Mouse (Mus musculus): ENCODE results near the gene Cage1. TPM values are rescaled to one million over a fixed set of nuclear protein-coding genes. Genes with fewer than 3 reads are reported as not detected.
A peak's percentile ranks its signal among the peaks of the same experiment; 100 is the strongest.

The Cage1 gene
- total and polyA plus RNA-seq, 2 experiments from 2014 or later, result 0.99 to 1.2 TPM

- Histone ChIP-seq H3K27ac (ENCODE audit: low read depth) (no peak overlapping the region), H3K4me2 (ENCODE audit: low read depth, low read length) (no peak overlapping the region), H3K4me3 (ENCODE audit: low read depth, low read length) (no peak overlapping the region), H3K27me3 (ENCODE audit: control insufficient read depth, insufficient read depth, low read length) (no peaks in the 10 kb centered on the region), H3K9me3 (replicated peaks; ENCODE audit: control insufficient read depth, low read length) (no peaks in the 10 kb centered on the region), H3K36me3 (replicated peaks; ENCODE audit: control insufficient read depth, insufficient read depth, low read length) (no peaks in the 10 kb centered on the region), H3K9ac (replicated peaks; ENCODE audit: low read depth, low read length) (no peak overlapping the region), H3K4me1 (ENCODE audit: control insufficient read depth, insufficient read depth) (no peaks in the 10 kb centered on the region)
- TF ChIP-seq CTCF (IDR thresholded peaks at IDR 0.05; ENCODE audit: low read depth) (no peak), EP300 (IDR thresholded peaks at IDR 0.05; ENCODE audit: low read depth) (no peak)
- ATAC-seq (ENCODE audit: insufficient read depth, low read depth) (no peak), DNase-seq (ENCODE audit: low spot score) (no peak)
- WGBS, result 44% methylated on average over 8 of the region's 8 CpGs
These were observed 66.9 kb downstream of the Cage1 start for GRCm38 (mm10) chr13:37969988-37970387.

GRCm38 (mm10) chr13:37969337-37969736 is 67.5 kb downstream of the Cage1 start:
- 6% methylated on average over 14 of the region's 14 CpGs for WGBS
- Histone ChIP-seq H3K27ac (ENCODE audit: low read depth) (no peak overlapping the region), H3K9me3 (replicated peaks; ENCODE audit: control insufficient read depth, low read length) (no peaks in the 10 kb centered on the region), H3K4me1 (ENCODE audit: control insufficient read depth, insufficient read depth) (no peaks in the 10 kb centered on the region), H3K4me2 (ENCODE audit: low read depth, low read length) (no peak overlapping the region), H3K9ac (replicated peaks; ENCODE audit: low read depth, low read length) (no peak overlapping the region), H3K27me3 (ENCODE audit: control insufficient read depth, insufficient read depth, low read length) (no peaks in the 10 kb centered on the region), H3K36me3 (replicated peaks; ENCODE audit: control insufficient read depth, insufficient read depth, low read length) (no peaks in the 10 kb centered on the region), H3K4me3 (ENCODE audit: low read depth, low read length) (no peak overlapping the region)
- ATAC-seq (ENCODE audit: insufficient read depth, low read depth) (peak; percentile 56), DNase-seq (ENCODE audit: low spot score) (peak; percentile 49)
- TF ChIP-seq EP300 (IDR thresholded peaks at IDR 0.05; ENCODE audit: low read depth) (no peak), CTCF (IDR thresholded peaks at IDR 0.05; ENCODE audit: low read depth) (peak; percentile 95)

- TF ChIP-seq EP300 (IDR thresholded peaks at IDR 0.05; ENCODE audit: low read depth) (no peak), CTCF (IDR thresholded peaks at IDR 0.05; ENCODE audit: low read depth) (no peak)
- no peaks in the 10 kb centered on the region for H3K9me3 ChIP-seq (replicated peaks; ENCODE audit: control insufficient read depth, low read length)
- DNase-seq (ENCODE audit: low spot score) (no peak), ATAC-seq (ENCODE audit: insufficient read depth, low read depth) (no peak)
- no peak overlapping the region for H3K4me3 ChIP-seq (ENCODE audit: low read depth, low read length)
- no peak overlapping the region for H3K9ac ChIP-seq (replicated peaks; ENCODE audit: low read depth, low read length)
- no peak overlapping the region for H3K27ac ChIP-seq (ENCODE audit: low read depth)
- peaks cover 7% of the 10 kb centered on the region; the same call in 1 of the 2 replicates for H3K4me1 ChIP-seq (ENCODE audit: control insufficient read depth, insufficient read depth)
- no peaks in the 10 kb centered on the region for H3K27me3 ChIP-seq (ENCODE audit: control insufficient read depth, insufficient read depth, low read length)
- H3K36me3 ChIP-seq (replicated peaks; ENCODE audit: control insufficient read depth, insufficient read depth, low read length), result no peaks in the 10 kb centered on the region
- no peak overlapping the region for H3K4me2 ChIP-seq (ENCODE audit: low read depth, low read length)
- 64% methylated on average over 10 of the region's 10 CpGs for WGBS
These were observed 69.3 kb downstream of the Cage1 start for GRCm38 (mm10) chr13:37967565-37967964.

GRCm38 (mm10) chr13:37967052-37967437 is 69.8 kb downstream of the Cage1 start:
- DNase-seq (ENCODE audit: low spot score) (no peak), ATAC-seq (ENCODE audit: insufficient read depth, low read depth) (peak; percentile 23; the same call in 1 of the 2 replicates)
- no peak for TF ChIP-seq EP300 (IDR thresholded peaks at IDR 0.05; ENCODE audit: low read depth)
- no peak for TF ChIP-seq CTCF (IDR thresholded peaks at IDR 0.05; ENCODE audit: low read depth)
- Histone ChIP-seq H3K4me1 (ENCODE audit: control insufficient read depth, insufficient read depth) (peaks cover 7% of the 10 kb centered on the region; the same call in 1 of the 2 replicates), H3K4me2 (ENCODE audit: low read depth, low read length) (no peak overlapping the region), H3K27me3 (ENCODE audit: control insufficient read depth, insufficient read depth, low read length) (no peaks in the 10 kb centered on the region), H3K36me3 (replicated peaks; ENCODE audit: control insufficient read depth, insufficient read depth, low read length) (no peaks in the 10 kb centered on the region), H3K4me3 (ENCODE audit: low read depth, low read length) (no peak overlapping the region), H3K9me3 (replicated peaks; ENCODE audit: control insufficient read depth, low read length) (no peaks in the 10 kb centered on the region), H3K9ac (replicated peaks; ENCODE audit: low read depth, low read length) (no peak overlapping the region), H3K27ac (ENCODE audit: low read depth) (no peak overlapping the region)
- 37% methylated on average over 12 of the region's 12 CpGs for WGBS

GRCm38 (mm10) chr13:37966256-37967051 is 70.4 kb downstream of the Cage1 start:
- Histone ChIP-seq H3K9me3 (replicated peaks; ENCODE audit: control insufficient read depth, low read length) (no peaks in the 10 kb centered on the region), H3K4me1 (ENCODE audit: control insufficient read depth, insufficient read depth) (peaks cover 7% of the 10 kb centered on the region; the same call in 1 of the 2 replicates), H3K9ac (replicated peaks; ENCODE audit: low read depth, low read length) (no peak overlapping the region), H3K27ac (ENCODE audit: low read depth) (no peak overlapping the region), H3K4me3 (ENCODE audit: low read depth, low read length) (no peak overlapping the region), H3K36me3 (replicated peaks; ENCODE audit: control insufficient read depth, insufficient read depth, low read length) (no peaks in the 10 kb centered on the region), H3K27me3 (ENCODE audit: control insufficient read depth, insufficient read depth, low read length) (no peaks in the 10 kb centered on the region), H3K4me2 (ENCODE audit: low read depth, low read length) (no peak overlapping the region)
- ATAC-seq (ENCODE audit: insufficient read depth, low read depth) (no peak), DNase-seq (ENCODE audit: low spot score) (no peak)
- 84% methylated on average over 15 of the region's 15 CpGs for WGBS
- TF ChIP-seq EP300 (IDR thresholded peaks at IDR 0.05; ENCODE audit: low read depth), result no peak
- TF ChIP-seq CTCF (IDR thresholded peaks at IDR 0.05; ENCODE audit: low read depth), result no peak
